Mouse (Mus musculus) CH12.LX (cell line): ENCODE measurements around the gene Olfr901. TPM values are rescaled to one million over a fixed set of nuclear protein-coding genes. Genes with fewer than 3 reads are reported as not detected.
"Not testable (repeated sequence)": the region's sequence is repeated elsewhere in the genome, so short reads cannot be mapped to it uniquely, and the experiment has no call there.

ENCODE experiments used
- DNase-seq: peaks from one replicate; pipeline ENCODE4 v3.0.0-alpha.2; 2013; ENCODE audit errors: extremely low read depth
- H3K27ac ChIP-seq: 2 replicates; pipeline ENCODE4 v1.5.1; 2012; ENCODE audit warnings: low read depth, mild to moderate bottlenecking, control low read depth, moderate library complexity; ENCODE audit not compliant: insufficient read depth
- H3K27me3 ChIP-seq: replicated peaks from 2 replicates; pipeline ENCODE3; 2012; ENCODE audit warnings: inconsistent platforms
- H3K36me3 ChIP-seq, 2 experiments: replicated peaks in 1 of 2; 2 replicates each; pipeline versions ENCODE3 to v1.6.1; 2012; ENCODE audit warnings: inconsistent platforms in 1 of 2, low read length in 1 of 2, mild to moderate bottlenecking in 1 of 2, mixed read lengths in 1 of 2, moderate library complexity in 1 of 2; ENCODE audit not compliant: control insufficient read depth in 1 of 2, insufficient read depth in 1 of 2
- H3K4me1 ChIP-seq, 2 experiments: 2 replicates each; pipeline ENCODE4 v1.6.1; 2012; ENCODE audit warnings: inconsistent platforms in 1 of 2, moderate library complexity in 1 of 2; ENCODE audit not compliant: insufficient read depth in 2 of 2, control insufficient read depth in 1 of 2
- H3K4me2 ChIP-seq: 2 replicates; pipeline ENCODE4 v1.6.1; 2012; ENCODE audit warnings: low read depth, mild to moderate bottlenecking, control low read depth; ENCODE audit not compliant: poor library complexity, insufficient read depth, severe bottlenecking
- H3K4me3 ChIP-seq, 3 experiments: fragments of 150-350 bp in 1 of 3; sonication (generic) in 1 of 3; replicated peaks in 1 of 3; 2 replicates each; pipeline versions ENCODE3 to v1.5.1; 2011 to 2012; ENCODE audit warnings: low read depth in 2 of 3, low read length in 2 of 3, mild to moderate bottlenecking in 2 of 3, moderate library complexity in 2 of 3, control low read depth in 1 of 3, improper control_type of control experiment in 1 of 3, inconsistent platforms in 1 of 3, mixed read lengths in 1 of 3; ENCODE audit not compliant: poor library complexity in 1 of 3
- H3K79me2 ChIP-seq: replicated peaks from 2 replicates; pipeline ENCODE4 v1.6.1; 2012; ENCODE audit warnings: mild to moderate bottlenecking, moderate library complexity; ENCODE audit not compliant: control insufficient read depth, poor library complexity, insufficient read depth, severe bottlenecking; ENCODE audit errors: extremely low read depth
- H3K9ac ChIP-seq: 2 replicates; pipeline ENCODE4 v1.6.1; 2012; ENCODE audit warnings: low read depth, mild to moderate bottlenecking, control low read depth, moderate library complexity; ENCODE audit not compliant: insufficient read depth
- H3K9me3 ChIP-seq: replicated peaks from 2 replicates; pipeline ENCODE3; 2012; ENCODE audit warnings: low read length, inconsistent platforms, mixed read lengths
- CHD2 ChIP-seq: IDR thresholded peaks from 2 replicates; pipeline ENCODE4 v1.6.1; 2011; ENCODE audit warnings: low read length, improper control_type of control experiment
- E2F4 ChIP-seq: IDR thresholded peaks from 2 replicates; pipeline ENCODE4 v1.6.1; 2011; ENCODE audit warnings: low read depth, low read length, improper control_type of control experiment; ENCODE audit not compliant: insufficient replicate concordance
- ETS1 ChIP-seq: conservative IDR thresholded peaks from 2 replicates; pipeline ENCODE4 v1.6.1; 2012; ENCODE audit warnings: low read depth, mild to moderate bottlenecking, inconsistent platforms, low read length, improper control_type of control experiment, moderate library complexity
- HCFC1 ChIP-seq: IDR thresholded peaks from 2 replicates; pipeline ENCODE4 v1.6.1; 2012; ENCODE audit warnings: low read depth, mild to moderate bottlenecking, inconsistent platforms, low read length, improper control_type of control experiment
- IRF4 ChIP-seq: IDR thresholded peaks from 2 replicates; pipeline ENCODE4 v1.6.1; 2014; ENCODE audit warnings: low read depth, mild to moderate bottlenecking, inconsistent platforms, low read length, improper control_type of control experiment
- KAT2A ChIP-seq: IDR thresholded peaks from 2 replicates; pipeline ENCODE4 v1.6.1; 2012; ENCODE audit warnings: low read length, improper control_type of control experiment, inconsistent platforms; ENCODE audit not compliant: insufficient replicate concordance
- MAFK ChIP-seq: IDR thresholded peaks from 2 replicates; pipeline ENCODE4 v1.6.1; 2011; ENCODE audit warnings: low read length, improper control_type of control experiment; ENCODE audit not compliant: insufficient replicate concordance
- MAX ChIP-seq: IDR thresholded peaks from 2 replicates; pipeline ENCODE4 v1.6.1; 2011; ENCODE audit warnings: low read length, improper control_type of control experiment
- MAZ ChIP-seq: IDR thresholded peaks from 2 replicates; pipeline ENCODE4 v1.6.1; 2012; ENCODE audit warnings: low read depth, mild to moderate bottlenecking, inconsistent platforms, low read length, improper control_type of control experiment, moderate library complexity
- MEF2A ChIP-seq: IDR thresholded peaks from 2 replicates; pipeline ENCODE4 v1.6.1; 2014; ENCODE audit warnings: low read depth, mild to moderate bottlenecking, inconsistent platforms, low read length, improper control_type of control experiment, borderline replicate concordance
- MXI1 ChIP-seq: IDR thresholded peaks from 2 replicates; pipeline ENCODE4 v1.6.1; 2011; ENCODE audit warnings: mild to moderate bottlenecking, low read depth, low read length, improper control_type of control experiment
- MYC ChIP-seq: IDR thresholded peaks from 2 replicates; pipeline ENCODE4 v1.6.1; 2011; ENCODE audit warnings: low read depth, mild to moderate bottlenecking, improper control_type of control experiment, low read length
- NELFE ChIP-seq: IDR thresholded peaks from 2 replicates; pipeline ENCODE4 v1.6.1; 2011; ENCODE audit warnings: low read depth, low read length, improper control_type of control experiment
- POLR2A ChIP-seq: IDR thresholded peaks from 2 replicates; pipeline ENCODE4 v1.6.1; 2011; ENCODE audit warnings: low read depth, mild to moderate bottlenecking, improper control_type of control experiment, low read length
- POLR2AphosphoS2 ChIP-seq: IDR thresholded peaks from 2 replicates; pipeline ENCODE4 v1.6.1; 2011; ENCODE audit warnings: low read depth, low read length, improper control_type of control experiment
- RAD21 ChIP-seq: IDR thresholded peaks from 2 replicates; pipeline ENCODE4 v1.6.1; 2011; ENCODE audit warnings: low read depth, mild to moderate bottlenecking, low read length, improper control_type of control experiment, moderate library complexity
- RCOR1 ChIP-seq: conservative IDR thresholded peaks from 2 replicates; pipeline ENCODE4 v1.6.1; 2012; ENCODE audit warnings: low read depth, mild to moderate bottlenecking, inconsistent platforms, low read length, improper control_type of control experiment
- SMC3 ChIP-seq: IDR thresholded peaks from 2 replicates; pipeline ENCODE4 v1.6.1; 2011; ENCODE audit warnings: low read depth, low read length, improper control_type of control experiment
- TBP ChIP-seq: conservative IDR thresholded peaks from 2 replicates; pipeline ENCODE4 v1.6.1; 2011; ENCODE audit warnings: low read depth, low read length, improper control_type of control experiment
- TCF12 ChIP-seq: IDR thresholded peaks from 2 replicates; pipeline ENCODE4 v1.6.1; 2014; ENCODE audit warnings: low read depth, mild to moderate bottlenecking, inconsistent platforms, low read length, improper control_type of control experiment
- UBTF ChIP-seq: IDR thresholded peaks from 2 replicates; pipeline ENCODE4 v1.6.1; 2012; ENCODE audit warnings: low read depth, mild to moderate bottlenecking, inconsistent platforms, low read length, improper control_type of control experiment, moderate library complexity
- USF1 ChIP-seq: IDR thresholded peaks from 2 replicates; pipeline ENCODE4 v1.6.1; 2014; ENCODE audit warnings: low read depth, mild to moderate bottlenecking, inconsistent platforms, low read length, improper control_type of control experiment
- USF2 ChIP-seq: conservative IDR thresholded peaks from 2 replicates; pipeline ENCODE4 v1.6.1; 2011; ENCODE audit warnings: low read depth, low read length, improper control_type of control experiment
- ZKSCAN1 ChIP-seq: IDR thresholded peaks from 2 replicates; pipeline ENCODE4 v1.6.1; 2012; ENCODE audit warnings: low read depth, inconsistent platforms, low read length, improper control_type of control experiment, borderline replicate concordance
- ZNF384 ChIP-seq: IDR thresholded peaks from 2 replicates; pipeline ENCODE4 v1.6.1; 2012; ENCODE audit warnings: low read depth, low read length, improper control_type of control experiment, inconsistent platforms
- dilution Hi-C: fragments of 300-500 bp; cut with MboI; formaldehyde crosslinking; loops from 2 replicates; pipeline ENCODE4 v1.14.3; 2020; ENCODE audit warnings: low sequenced_read_pairs; ENCODE audit not compliant: extremely low pct_unique_long_range_greater_than_20kb, extremely low pct_ligation_motif_present
- in situ Hi-C: fragments of 300-500 bp; cut with MboI; formaldehyde crosslinking; loops from 3 replicates; pipeline ENCODE4 v1.14.3; 2019; ENCODE audit warnings: low sequenced_read_pairs, low pct_ligation_motif_present, low pct_unique_long_range_greater_than_20kb, mixed read lengths
- polyA plus RNA-seq: library from polyadenylated mRNA; unstranded; fragments of >175 nt; gene quantifications from 2 replicates; pipeline ENCODE4 v1.2.1, GENCODE M21; 2012; ENCODE audit warnings: low read depth; ENCODE audit not compliant: insufficient read length
- total RNA-seq, 2 experiments: library from RNA; depleted of rRNA; stranded (reverse); fragments of 300-350 nt in 1 of 2; fragments of >200 nt in 1 of 2; gene quantifications; 2 replicates each; pipeline ENCODE4 v1.2.3; 2012 to 2014

Olfr901 gene
- total RNA-seq (2012; rRNA removed) = not detected in 2 replicates
- total RNA-seq (2014; rRNA removed) = not detected in 2 replicates
- polyA plus RNA-seq = not detected in 2 replicates

- TF ChIP-seq MYC (no peak), IRF4 (no peak), TBP (no peak), MXI1 (no peak), SMC3 (no peak), UBTF (no peak), CHD2 (no peak), KAT2A (no peak), MAFK (no peak), TCF12 (no peak), ETS1 (no peak), ZNF384 (no peak), HCFC1 (no peak), POLR2A (no peak), USF2 (no peak), ZKSCAN1 (no peak), NELFE (no peak), MEF2A (no peak), MAX (no peak), E2F4 (no peak)
- Histone ChIP-seq H3K36me3 (no peaks in the 10 kb centered on the region), H3K9me3 (no peaks in the 10 kb centered on the region), H3K79me2 (no peaks in the 10 kb centered on the region), H3K4me2 (no peak within 1 kb of the TSS), H3K27ac (no peak within 1 kb of the TSS), H3K9ac (no peak within 1 kb of the TSS), H3K27me3 (no peaks in the 10 kb centered on the region), H3K4me1 (no peaks in the 10 kb centered on the region), H3K4me3 (no peak within 1 kb of the TSS)
- in situ Hi-C loops (no loop called here), dilution Hi-C loops (no loop called here)
- no peak for DNase-seq
These were observed at the start of gene Olfr901 for GRCm38 (mm10) chr9:38429155-38429554. Olfr901 (plus strand) TSS chr9:38429455.

DNA sequence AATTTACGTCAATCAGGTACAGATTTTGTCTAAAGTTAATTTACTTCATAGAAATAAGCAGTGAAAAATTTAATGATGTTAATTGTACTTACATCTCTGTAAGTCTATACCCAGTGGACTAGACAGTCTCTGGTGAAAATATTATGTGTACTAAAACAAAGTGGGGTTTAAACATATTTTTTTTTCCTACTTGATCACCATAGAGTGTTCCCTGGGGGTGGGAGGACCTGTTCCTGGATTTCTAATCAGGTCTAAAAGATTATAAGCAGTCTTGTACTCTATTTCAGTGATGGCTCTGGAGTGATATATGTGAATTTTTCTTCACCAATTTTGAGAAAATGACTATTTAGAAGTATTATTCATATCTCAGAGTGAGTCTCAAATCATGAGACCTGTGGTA lies 27.9 kb upstream of the Olfr901 start, which contains the start of gene Olfr147:
Gene Olfr147, plus strand, starts transcription at position 301 of the 400 bp plus-strand sequence.
- Histone ChIP-seq H3K9me3 (no peaks in the 10 kb centered on the region), H3K9ac (no peak within 1 kb of the TSS), H3K27ac (no peak within 1 kb of the TSS), H3K4me1 (no peaks in the 10 kb centered on the region), H3K79me2 (no peaks in the 10 kb centered on the region), H3K4me3 (no peak within 1 kb of the TSS), H3K4me2 (no peak within 1 kb of the TSS), H3K36me3 (no peaks in the 10 kb centered on the region), H3K27me3 (no peaks in the 10 kb centered on the region)
- DNase-seq = no peak
- in situ Hi-C loops = no loop called here
- dilution Hi-C loops = no loop called here
- TF ChIP-seq POLR2AphosphoS2 (no peak), ETS1 (no peak), MAZ (no peak), RAD21 (no peak), RCOR1 (no peak), UBTF (no peak), USF1 (no peak)

- in situ Hi-C loops, H3K27me3 ChIP-seq, H3K9me3 ChIP-seq, dilution Hi-C loops, H3K9ac ChIP-seq, H3K4me1 ChIP-seq, H3K4me3 ChIP-seq, DNase-seq, H3K27ac ChIP-seq, H3K79me2 ChIP-seq, H3K4me2 ChIP-seq, H3K36me3 ChIP-seq: not testable (repeated sequence)
These were observed 21.8 kb upstream of the Olfr901 start for GRCm38 (mm10) chr9:38407502-38407901.
